Mouse (Mus musculus) kidney, embryonic 14.5 days (tissue): ENCODE results near the gene Cadm3. TPM values are rescaled to one million over a fixed set of nuclear protein-coding genes. Genes with fewer than 3 reads are reported as not detected.
A peak's percentile ranks its signal among the peaks of the same experiment; 100 is the strongest.

ENCODE experiments used
- ATAC-seq: fragments of 200-750 bp; cut with Nextera tagmentation; 2 replicates; pipeline ENCODE4 v1.8.0; 2017; ENCODE audit warnings: moderate number of reproducible peaks, mild to moderate bottlenecking, moderate TSS enrichment, moderate library complexity; ENCODE audit not compliant: low FRiP score, low TSS enrichment
- H3K27ac ChIP-seq: fragments of 300-500 bp; sonication (generic); 2 replicates; pipeline ENCODE4 v1.5.1; 2014; ENCODE audit warnings: low read depth, mild to moderate bottlenecking, low read length, moderate library complexity, mixed read lengths
- H3K27me3 ChIP-seq: fragments of 300-500 bp; sonication (generic); 2 replicates; pipeline ENCODE4 v1.6.1; 2014; ENCODE audit warnings: mild to moderate bottlenecking, low read length; ENCODE audit not compliant: control insufficient read depth, insufficient read depth
- H3K36me3 ChIP-seq: fragments of 300-500 bp; sonication (generic); 2 replicates; pipeline ENCODE4 v1.6.1; 2014; ENCODE audit warnings: low read length, mixed read lengths; ENCODE audit not compliant: control insufficient read depth, insufficient read depth
- H3K4me1 ChIP-seq: fragments of 300-500 bp; sonication (generic); 2 replicates; pipeline ENCODE4 v1.6.1; 2014; ENCODE audit warnings: low read length, mixed read lengths; ENCODE audit not compliant: control insufficient read depth, insufficient read depth
- H3K4me2 ChIP-seq: fragments of 300-500 bp; sonication (generic); replicated peaks from 2 replicates; pipeline ENCODE4 v1.6.1; 2014; ENCODE audit warnings: low read depth, mild to moderate bottlenecking, low read length
- H3K4me3 ChIP-seq: fragments of 300-500 bp; sonication (generic); 2 replicates; pipeline ENCODE4 v1.5.1; 2014; ENCODE audit warnings: mild to moderate bottlenecking, low read length
- H3K9ac ChIP-seq: fragments of 300-500 bp; sonication (generic); 2 replicates; pipeline ENCODE4 v1.6.1; 2014; ENCODE audit warnings: low read depth, mild to moderate bottlenecking, low read length, moderate library complexity
- H3K9me3 ChIP-seq: fragments of 300-500 bp; sonication (generic); 2 replicates; pipeline ENCODE4 v1.6.1; 2016; ENCODE audit warnings: low read length; ENCODE audit not compliant: control insufficient read depth
- WGBS: fragments of 180-500 bp; shearing (Covaris S2); extraction: QIAGEN DNeasy Blood & Tissue Kit; methylation state at CpG from one replicate; pipeline ENCODE4 v1.1.7; 2014; 5-methylcytosine and 5-hydroxymethylcytosine counted together
- polyA plus RNA-seq: library from polyadenylated mRNA; unstranded; fragments of >200 nt; fragmentation: Nextera tagmentation; extraction: Ambion mirVana; gene quantifications from 2 replicates; pipeline ENCODE4 v1.2.1, GENCODE M21; 2014

Cadm3 gene
- polyA plus RNA-seq, 1 experiment from 2014 or later, result 1.7 TPM

- Histone ChIP-seq H3K9me3 (no peaks in the 10 kb centered on the region), H3K9ac (no peak overlapping the region), H3K27me3 (no peaks in the 10 kb centered on the region), H3K4me3 (no peak overlapping the region), H3K4me1 (no peaks in the 10 kb centered on the region), H3K4me2 (no peak overlapping the region), H3K27ac (no peak overlapping the region), H3K36me3 (no peaks in the 10 kb centered on the region)
- 86% methylated on average over 6 of the region's 6 CpGs for WGBS
- no peak for ATAC-seq
Observed at GRCm38 (mm10) chr1:173381436-173381835, 13.9 kb upstream of the Cadm3 start.

DNA sequence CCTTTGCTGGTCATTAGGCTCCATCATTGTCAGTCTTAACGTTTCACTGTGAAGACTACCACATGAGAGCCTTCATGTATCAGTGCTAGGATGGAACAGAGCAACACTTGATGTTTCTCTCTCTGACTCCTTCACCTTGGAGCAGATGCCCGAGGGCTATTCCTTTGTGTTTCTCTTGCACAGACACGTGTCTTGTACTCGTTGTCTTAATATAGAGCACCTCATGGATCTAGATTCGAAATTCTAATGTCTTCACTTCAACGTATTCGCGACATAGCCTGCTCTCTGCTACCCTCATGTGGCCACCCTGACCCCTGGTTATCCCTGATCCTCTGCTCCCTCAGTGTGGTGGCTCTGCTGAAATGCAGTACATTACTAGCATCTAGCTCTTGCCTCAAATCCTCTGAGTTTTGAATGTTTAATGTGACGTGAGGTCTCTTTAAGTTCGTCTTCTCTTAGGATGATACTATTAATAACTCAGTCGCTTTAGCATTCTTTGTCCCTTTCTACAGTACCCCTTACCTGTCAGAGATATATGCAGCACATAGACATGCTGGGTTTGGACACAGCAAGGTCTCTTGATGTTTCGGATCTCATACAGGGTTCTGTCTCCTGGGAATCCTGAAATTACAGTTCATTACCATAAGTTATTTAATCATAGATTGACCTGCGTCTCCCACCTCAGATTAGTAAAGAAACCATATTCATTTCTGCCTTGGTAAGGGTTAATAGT, 10.1 kb upstream of the Cadm3 start:
- H3K27me3 ChIP-seq, result no peaks in the 10 kb centered on the region
- no peaks in the 10 kb centered on the region for H3K9me3 ChIP-seq
- 34% methylated on average over 13 of the region's 13 CpGs for WGBS
- 0 out of 2 replicates have a peak, but pooled peaks have one; percentile 43 for ATAC-seq
- H3K4me2 ChIP-seq, result no peak overlapping the region
- no peaks in the 10 kb centered on the region for H3K4me1 ChIP-seq
- no peaks in the 10 kb centered on the region for H3K36me3 ChIP-seq
- H3K9ac ChIP-seq, result no peak overlapping the region
- no peak overlapping the region for H3K4me3 ChIP-seq
- no peak overlapping the region for H3K27ac ChIP-seq

DNA sequence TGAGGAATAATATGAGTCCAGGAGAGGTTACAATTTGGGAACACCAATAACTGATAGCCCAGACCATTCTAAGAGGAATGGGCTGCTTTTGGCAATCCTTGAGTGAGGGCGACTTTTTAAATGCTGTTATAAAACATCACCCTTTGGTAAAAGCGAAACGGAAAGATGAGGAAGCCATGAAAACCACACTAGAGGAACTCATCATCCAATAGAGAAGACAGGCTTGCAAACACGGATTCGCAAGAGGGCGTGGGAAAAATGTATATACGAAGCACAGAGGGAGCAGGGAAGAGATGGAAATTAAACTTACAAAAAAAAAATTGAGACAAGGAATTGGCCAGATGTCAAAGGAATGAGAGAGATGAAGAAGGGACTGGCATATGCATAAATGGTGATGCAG, 6.5 kb upstream of the Cadm3 start:
- H3K4me2 ChIP-seq, result no peak overlapping the region
- H3K36me3 ChIP-seq, result no peaks in the 10 kb centered on the region

GRCm38 (mm10) chr1:173371586-173371985, 4.1 kb upstream of the Cadm3 start:
- no peak for ATAC-seq
- Histone ChIP-seq H3K27me3 (peaks cover 26% of the 10 kb centered on the region), H3K27ac (no peak overlapping the region), H3K9ac (no peak overlapping the region), H3K4me3 (no peak overlapping the region), H3K9me3 (no peaks in the 10 kb centered on the region), H3K4me2 (no peak overlapping the region), H3K36me3 (no peaks in the 10 kb centered on the region), H3K4me1 (peaks cover 11% of the 10 kb centered on the region; the same call in 1 of the 2 replicates)
- 84% methylated on average over 6 of the region's 6 CpGs for WGBS

More for the DNA sequence above, 6.5 kb upstream of the Cadm3 start:
- Histone ChIP-seq H3K9me3 (no peaks in the 10 kb centered on the region), H3K4me1 (no peaks in the 10 kb centered on the region), H3K27ac (no peak overlapping the region), H3K4me3 (no peak overlapping the region), H3K9ac (no peak overlapping the region), H3K27me3 (peaks cover 4% of the 10 kb centered on the region; the same call in 1 of the 2 replicates)
- 88% methylated on average over 7 of the region's 7 CpGs for WGBS
- no peak for ATAC-seq

DNA sequence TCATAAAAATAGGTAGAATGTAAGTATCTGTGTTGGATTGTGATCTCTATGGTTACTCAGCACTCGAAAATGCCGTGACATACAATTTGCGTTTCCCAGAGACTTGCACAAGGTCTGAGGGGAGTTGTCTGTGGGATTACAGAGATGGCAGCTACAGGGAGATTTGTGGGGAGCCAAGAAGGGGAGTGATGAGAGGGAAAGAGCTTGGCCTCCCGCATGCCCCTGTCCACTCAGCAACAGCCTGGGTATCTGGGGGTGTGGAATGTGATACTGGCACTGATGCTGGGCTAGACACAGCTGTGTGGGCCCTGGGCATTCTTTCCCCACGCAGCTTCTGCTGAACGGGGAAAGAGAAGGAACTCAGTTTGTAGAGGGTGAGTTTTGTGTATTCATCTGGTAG, 3.0 kb upstream of the Cadm3 start:
- no peak overlapping the region for H3K4me3 ChIP-seq
- 71% methylated on average over 6 of the region's 6 CpGs for WGBS
- no peaks in the 10 kb centered on the region for H3K9me3 ChIP-seq
- no peak overlapping the region for H3K9ac ChIP-seq
- ATAC-seq, result no peak
- no peak overlapping the region for H3K27ac ChIP-seq
- peaks cover 37% of the 10 kb centered on the region for H3K27me3 ChIP-seq
- H3K4me2 ChIP-seq, result no peak overlapping the region
- peaks cover 17% of the 10 kb centered on the region; the same call in 1 of the 2 replicates for H3K4me1 ChIP-seq
- H3K36me3 ChIP-seq, result no peaks in the 10 kb centered on the region

DNA sequence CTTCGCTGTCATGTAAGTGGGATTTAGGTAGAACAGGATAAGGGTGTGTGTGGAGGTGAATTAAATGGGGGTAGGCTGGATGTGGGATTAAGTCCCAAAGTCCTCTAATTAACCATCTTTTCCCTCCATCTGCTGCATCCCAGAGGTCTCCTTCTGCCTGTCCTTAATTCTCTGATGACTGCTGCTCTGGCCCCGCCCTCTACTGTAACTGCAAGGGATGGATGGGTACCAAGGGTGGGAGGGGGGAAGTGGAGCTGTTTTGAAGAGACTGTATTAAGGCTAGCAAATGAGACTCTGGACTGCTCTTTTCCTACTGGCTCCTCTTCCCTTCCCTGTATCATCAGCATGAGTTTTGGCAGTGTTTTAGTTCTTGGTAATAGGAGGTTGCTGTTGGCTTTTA, 2.1 kb upstream of the Cadm3 start:
- H3K4me1 ChIP-seq, result peaks cover 17% of the 10 kb centered on the region; the same call in 1 of the 2 replicates
- H3K36me3 ChIP-seq, result no peaks in the 10 kb centered on the region
- WGBS, result 81% methylated on average over 2 of the region's 2 CpGs
- peaks cover 38% of the 10 kb centered on the region for H3K27me3 ChIP-seq
- no peak for ATAC-seq
- no peak overlapping the region for H3K9ac ChIP-seq
- no peak overlapping the region for H3K4me2 ChIP-seq
- no peak overlapping the region for H3K4me3 ChIP-seq
- no peak overlapping the region for H3K27ac ChIP-seq
- H3K9me3 ChIP-seq, result no peaks in the 10 kb centered on the region

- under 1% methylated on average over 30 of the region's 31 CpGs for WGBS
- H3K36me3 ChIP-seq, result no peaks in the 10 kb centered on the region
- H3K9ac ChIP-seq, result peak overlapping the region; percentile 53; the same call in 1 of the 2 replicates
- H3K27me3 ChIP-seq, result peaks cover 38% of the 10 kb centered on the region
- H3K4me1 ChIP-seq, result peaks cover 17% of the 10 kb centered on the region; the same call in 1 of the 2 replicates
- no peak overlapping the region for H3K27ac ChIP-seq
- H3K4me2 ChIP-seq, result peak overlapping the region; percentile 88
- no peaks in the 10 kb centered on the region for H3K9me3 ChIP-seq
- peak overlapping the region; percentile 56 for H3K4me3 ChIP-seq
- peak; percentile 1; the same call in 1 of the 2 replicates for ATAC-seq
Observed at GRCm38 (mm10) chr1:173366701-173367355, 667 bp downstream of the Cadm3 start.

DNA sequence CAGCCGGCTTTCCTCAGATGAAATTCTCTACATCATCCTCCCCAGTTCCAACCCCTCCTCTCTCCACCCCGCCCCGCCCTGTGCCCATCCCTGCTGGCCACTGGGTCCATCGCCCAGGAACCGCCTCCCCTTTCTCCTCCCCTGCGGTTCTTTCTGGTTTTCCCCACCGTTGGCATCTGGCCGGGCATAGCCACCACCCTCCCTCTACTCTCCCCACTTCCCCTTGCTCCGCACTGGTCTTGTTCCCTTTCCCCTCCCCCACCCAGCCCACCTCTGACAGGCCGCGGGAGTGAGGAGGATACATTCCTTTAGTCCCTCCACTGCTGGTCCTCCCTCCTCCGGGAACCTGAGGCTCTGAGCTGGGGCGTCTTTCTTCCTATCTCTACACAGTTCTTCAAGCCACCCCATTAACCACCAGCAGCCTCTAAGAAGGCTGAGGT, 1.5 kb downstream of the Cadm3 start:
- Histone ChIP-seq H3K4me3 (no peak overlapping the region; the same call in 1 of the 2 replicates), H3K27ac (no peak overlapping the region), H3K9me3 (no peaks in the 10 kb centered on the region), H3K36me3 (no peaks in the 10 kb centered on the region), H3K4me2 (peak overlapping the region; percentile 88; the same call in 1 of the 2 replicates), H3K4me1 (peaks cover 17% of the 10 kb centered on the region; the same call in 1 of the 2 replicates), H3K27me3 (peaks cover 38% of the 10 kb centered on the region), H3K9ac (no peak overlapping the region)
- peak; percentile 16; the same call in 1 of the 2 replicates for ATAC-seq
- WGBS, result under 1% methylated on average over 12 of the region's 13 CpGs
